Mouse (Mus musculus): Measurements from ENCODE around the gene Lst1. TPM values are rescaled to one million over a fixed set of nuclear protein-coding genes. Genes with fewer than 3 reads are reported as not detected.

Gene Lst1
- polyA plus RNA-seq, 2 experiments = 25.6 to 37.7 TPM

- no peaks in the 10 kb centered on the region for H3K36me3 ChIP-seq (replicated peaks; ENCODE audit: control insufficient read depth, insufficient read depth, low read depth)
- TF ChIP-seq EP300 (IDR thresholded peaks at IDR 0.05; ENCODE audit: low read depth) (no peak), CTCF (IDR thresholded peaks at IDR 0.05; ENCODE audit: low read depth) (peak; percentile 70)
- no peak overlapping the region for H3K4me2 ChIP-seq (ENCODE audit: low read depth)
- ATAC-seq (ENCODE audit: insufficient read depth) (no peak), DNase-seq (ENCODE audit: low read depth in 3 of 3, low spot score in 3 of 3) (peak; percentile 49 to 61 (median 54))
- no peaks in the 10 kb centered on the region for H3K9me3 ChIP-seq (ENCODE audit: control insufficient read depth, low read length)
- no peak overlapping the region for H3K4me3 ChIP-seq (ENCODE audit: insufficient read depth in 1 of 2, low read depth in 2 of 2, low read length in 2 of 2)
- H3K27ac ChIP-seq = no peak overlapping the region
- H3K4me1 ChIP-seq (replicated peaks; ENCODE audit: control insufficient read depth in 2 of 2, insufficient read depth in 2 of 2, low read length in 1 of 2) = peaks cover 4 to 10% of the 10 kb centered on the region in 2 experiments
- no peak overlapping the region; the same call in 1 of the 2 replicates for H3K9ac ChIP-seq (replicated peaks)
- WGBS (ENCODE audit: insufficient replicate concordance) = 13% methylated on average over 4 of the region's 4 CpGs
- H3K27me3 ChIP-seq (ENCODE audit: control insufficient read depth, insufficient read depth, low read length) = no peaks in the 10 kb centered on the region
Measured at GRCm38 (mm10) chr17:35168541-35169207, 19.6 kb downstream of the Lst1 start.

DNA sequence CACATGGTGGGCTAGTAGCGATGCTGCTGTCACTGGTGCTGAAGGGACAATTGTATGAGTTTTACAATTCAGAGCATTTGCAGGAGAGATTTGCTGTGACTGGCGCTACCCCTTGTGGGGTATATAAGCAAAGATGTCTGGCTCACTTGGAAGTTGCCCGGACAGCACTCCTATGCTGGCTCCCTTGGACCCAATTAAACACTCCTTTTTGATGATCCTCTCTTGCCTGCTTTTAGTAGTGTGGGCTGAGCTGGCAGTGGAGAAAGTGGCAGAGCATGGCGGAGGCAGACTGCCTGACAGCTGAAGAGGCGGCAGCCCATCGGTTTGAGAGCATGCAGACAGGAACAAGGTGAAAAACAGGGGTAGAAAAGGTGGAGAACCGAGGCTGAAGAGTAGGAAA, 20.4 kb downstream of the Lst1 start:
- no peak overlapping the region for H3K9ac ChIP-seq (replicated peaks)
- H3K27ac ChIP-seq = no peak overlapping the region
- no peaks in the 10 kb centered on the region; the same call in 1 of the 2 replicates for H3K36me3 ChIP-seq (replicated peaks; ENCODE audit: control insufficient read depth, insufficient read depth, low read depth)
- no peaks in the 10 kb centered on the region for H3K9me3 ChIP-seq (ENCODE audit: control insufficient read depth, low read length)
- H3K27me3 ChIP-seq (ENCODE audit: control insufficient read depth, insufficient read depth, low read length) = no peaks in the 10 kb centered on the region
- TF ChIP-seq CTCF (IDR thresholded peaks at IDR 0.05; ENCODE audit: low read depth) (no peak), EP300 (IDR thresholded peaks at IDR 0.05; ENCODE audit: low read depth) (no peak)
- no peak overlapping the region for H3K4me3 ChIP-seq (ENCODE audit: insufficient read depth in 1 of 2, low read depth in 2 of 2, low read length in 2 of 2)
- H3K4me1 ChIP-seq (replicated peaks; ENCODE audit: control insufficient read depth in 2 of 2, insufficient read depth in 2 of 2, low read length in 1 of 2) = peaks cover 4 to 13% of the 10 kb centered on the region in 2 experiments
- no peak overlapping the region for H3K4me2 ChIP-seq (ENCODE audit: low read depth)
- no peak for DNase-seq (ENCODE audit: low read depth in 3 of 3, low spot score in 3 of 3)
- 66% methylated on average over 7 of the region's 7 CpGs for WGBS (ENCODE audit: insufficient replicate concordance)
- no peak for ATAC-seq (ENCODE audit: insufficient read depth)

GRCm38 (mm10) chr17:35166352-35167035, 21.7 kb downstream of the Lst1 start:
- no peak overlapping the region for H3K4me2 ChIP-seq (ENCODE audit: low read depth)
- H3K36me3 ChIP-seq (replicated peaks; ENCODE audit: control insufficient read depth, insufficient read depth, low read depth) = peaks cover 8% of the 10 kb centered on the region
- H3K27me3 ChIP-seq (ENCODE audit: control insufficient read depth, insufficient read depth, low read length) = no peaks in the 10 kb centered on the region
- WGBS (ENCODE audit: insufficient replicate concordance) = 67% methylated on average over 8 of the region's 8 CpGs
- no peak overlapping the region for H3K4me3 ChIP-seq (ENCODE audit: insufficient read depth in 1 of 2, low read depth in 2 of 2, low read length in 2 of 2)
- no peak for ATAC-seq (ENCODE audit: insufficient read depth)
- no peak for TF ChIP-seq EP300 (IDR thresholded peaks at IDR 0.05; ENCODE audit: low read depth)
- TF ChIP-seq CTCF (IDR thresholded peaks at IDR 0.05; ENCODE audit: low read depth) = peak; percentile 75
- no peaks in the 10 kb centered on the region for H3K9me3 ChIP-seq (ENCODE audit: control insufficient read depth, low read length)
- peak; percentile 61 to 79 (median 65) for DNase-seq (ENCODE audit: low read depth in 3 of 3, low spot score in 3 of 3)
- H3K27ac ChIP-seq = no peak overlapping the region
- no peak overlapping the region for H3K9ac ChIP-seq (replicated peaks)
- peaks cover 4 to 21% of the 10 kb centered on the region in 2 experiments for H3K4me1 ChIP-seq (replicated peaks; ENCODE audit: control insufficient read depth in 2 of 2, insufficient read depth in 2 of 2, low read length in 1 of 2)

GRCm38 (mm10) chr17:35165451-35166155, 22.6 kb downstream of the Lst1 start:
- H3K27me3 ChIP-seq (ENCODE audit: control insufficient read depth, insufficient read depth, low read length) = no peaks in the 10 kb centered on the region
- peak overlapping the region; percentile 95 to 99 for H3K4me3 ChIP-seq (ENCODE audit: insufficient read depth in 1 of 2, low read depth in 2 of 2, low read length in 2 of 2)
- H3K27ac ChIP-seq = peak overlapping the region; percentile 88
- H3K36me3 ChIP-seq (replicated peaks; ENCODE audit: control insufficient read depth, insufficient read depth, low read depth) = peaks cover 17% of the 10 kb centered on the region
- DNase-seq (ENCODE audit: low read depth in 3 of 3, low spot score in 3 of 3) (no peak), ATAC-seq (ENCODE audit: insufficient read depth) (peak; percentile 80)
- H3K9me3 ChIP-seq (ENCODE audit: control insufficient read depth, low read length) = no peaks in the 10 kb centered on the region
- H3K4me1 ChIP-seq (replicated peaks; ENCODE audit: control insufficient read depth in 2 of 2, insufficient read depth in 2 of 2, low read length in 1 of 2) = peaks cover 4 to 21% of the 10 kb centered on the region in 2 experiments
- no peak for TF ChIP-seq EP300 (IDR thresholded peaks at IDR 0.05; ENCODE audit: low read depth)
- H3K9ac ChIP-seq (replicated peaks) = 0 out of 2 replicates have a peak overlapping the region, but pooled peaks have one; percentile 15
- 25% methylated on average over 12 of the region's 12 CpGs for WGBS (ENCODE audit: insufficient replicate concordance)
- peak overlapping the region; percentile 90 for H3K4me2 ChIP-seq (ENCODE audit: low read depth)

All from liver, embryonic 14.5 days (tissue).